Mouse (Mus musculus): ENCODE results near the gene Dock6.
"Not testable (repeated sequence)": the region's sequence is repeated elsewhere in the genome, so short reads cannot be mapped to it uniquely, and the experiment has no call there.

The Dock6 gene

DNA sequence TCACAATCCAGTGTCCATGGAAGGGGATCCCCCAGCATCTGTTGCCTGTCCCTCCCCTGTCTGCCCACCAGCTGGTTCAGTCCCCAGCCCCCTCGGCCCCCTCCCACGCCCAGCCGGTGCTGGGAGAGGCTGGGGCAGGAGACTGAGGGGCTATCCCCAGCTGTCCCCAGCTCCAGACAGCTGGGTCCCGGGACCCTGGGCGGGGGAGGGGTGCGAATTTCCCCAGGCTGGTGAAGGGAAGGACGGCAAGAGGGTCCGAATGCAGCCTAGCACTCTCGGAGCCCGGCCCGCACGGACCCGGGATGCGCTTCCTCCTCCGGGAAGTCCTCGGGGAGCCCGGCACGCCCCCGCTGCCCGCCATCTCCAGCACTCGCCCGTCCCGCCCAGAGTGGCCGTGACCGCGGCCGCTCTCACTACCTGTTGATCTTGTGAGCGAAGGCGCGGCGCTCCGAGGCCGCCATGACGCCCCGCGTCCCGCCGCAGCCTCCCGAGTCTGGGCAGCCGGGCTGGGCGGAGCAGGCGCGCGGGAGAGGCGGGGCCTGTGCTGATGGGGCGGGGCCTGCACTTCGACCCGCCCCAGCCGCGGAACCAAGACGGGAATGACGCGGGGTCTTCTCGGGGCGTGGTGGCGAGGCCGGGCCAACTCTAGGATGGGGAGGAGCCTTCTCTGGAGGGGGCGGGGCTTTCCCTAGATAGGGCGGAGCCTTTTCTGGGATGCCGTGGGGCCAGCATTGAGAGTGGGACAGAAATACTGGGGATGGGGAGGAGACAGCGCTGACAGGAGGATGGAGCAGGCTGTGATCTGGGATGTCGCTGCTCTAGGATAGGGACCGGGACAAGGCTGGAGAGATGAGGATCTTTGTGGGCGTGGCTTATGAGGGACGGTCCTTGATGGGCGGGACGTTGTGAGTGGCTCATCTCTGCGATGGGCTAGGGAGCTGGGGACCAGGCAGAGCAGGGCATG lies at the start of gene Dock6:
Gene Dock6 (minus strand): TSS at position 508 of the 964 bp plus-strand sequence.
- peak; percentile 87 for DNase-seq (ENCODE audit: low spot score)

GRCm38 (mm10) chr9:21901223-21901820 lies 48.9 kb upstream of the Dock6 start:
- peak; percentile 62 for DNase-seq (ENCODE audit: low spot score)

DNA sequence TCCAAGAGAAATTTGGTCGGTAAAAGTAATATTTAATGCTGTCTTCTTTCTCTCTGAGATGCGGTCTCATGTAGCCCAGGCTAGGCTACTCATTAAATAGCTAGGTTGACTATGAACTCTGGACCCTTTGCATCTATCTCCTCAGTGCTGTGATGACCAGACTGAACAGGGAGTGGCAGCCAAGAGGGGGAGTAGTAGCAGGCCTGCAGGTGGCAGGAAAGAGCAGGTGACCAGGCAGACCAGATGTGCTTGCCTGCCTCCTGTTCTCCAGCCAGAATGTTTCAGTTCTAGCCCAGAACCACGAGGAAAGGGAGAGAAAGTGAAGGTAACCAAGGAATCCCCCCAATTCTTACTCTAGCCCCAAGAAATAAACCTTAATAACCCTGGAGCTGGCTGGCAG lies 36.8 kb upstream of the Dock6 start:
- no peak for DNase-seq (ENCODE audit: low spot score)

DNA sequence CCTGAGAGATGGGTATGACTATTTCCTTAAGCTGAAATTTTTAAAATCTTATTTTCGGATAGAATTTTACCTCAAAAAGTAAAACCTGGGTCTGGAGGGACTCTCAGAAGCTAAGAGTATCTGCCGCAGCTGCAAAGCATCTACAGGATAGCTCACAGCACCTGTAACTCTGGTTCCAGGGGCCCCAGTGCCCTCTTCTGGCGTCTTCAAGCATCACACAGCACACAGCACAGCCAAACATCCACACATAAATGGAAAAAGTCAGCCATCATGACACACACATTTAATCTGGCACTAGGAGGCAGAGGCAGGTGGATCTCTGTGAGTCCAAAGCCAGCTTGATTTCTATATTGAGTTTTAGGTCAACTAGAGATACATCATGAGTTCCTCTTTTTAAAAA lies 24.2 kb upstream of the Dock6 start:
- DNase-seq (ENCODE audit: low spot score) = no peak

GRCm38 (mm10) chr9:21872204-21872603 lies 19.8 kb upstream of the Dock6 start:
- no peak for DNase-seq (ENCODE audit: low spot score)

- peak; percentile 43 for DNase-seq (ENCODE audit: low spot score)
Observed at GRCm38 (mm10) chr9:21870879-21871524, 18.6 kb upstream of the Dock6 start.

DNA sequence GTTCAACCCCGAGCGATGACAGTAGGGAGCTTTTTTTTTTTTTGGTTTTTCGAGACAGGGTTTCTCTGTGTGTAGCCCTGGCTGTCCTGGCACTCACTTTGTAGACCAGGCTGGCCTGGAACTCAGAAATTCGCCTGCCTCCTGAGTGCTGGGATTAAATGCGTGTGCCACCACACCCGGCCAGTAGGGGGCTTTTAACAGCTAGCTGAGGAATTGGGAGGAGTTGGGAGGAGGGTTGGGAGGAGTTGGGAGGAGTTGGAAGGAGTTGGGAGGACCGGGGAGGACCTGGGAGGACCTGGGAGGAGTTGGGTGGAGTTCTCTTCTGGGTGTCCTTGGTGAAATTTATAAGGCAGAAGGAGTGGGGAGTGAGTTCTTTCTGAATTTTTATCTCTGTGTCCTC lies 16.9 kb upstream of the Dock6 start:
- DNase-seq (ENCODE audit: low spot score) = peak; percentile 75

GRCm38 (mm10) chr9:21867726-21868125 lies 15.3 kb upstream of the Dock6 start:
- no peak for DNase-seq (ENCODE audit: low spot score)

DNA sequence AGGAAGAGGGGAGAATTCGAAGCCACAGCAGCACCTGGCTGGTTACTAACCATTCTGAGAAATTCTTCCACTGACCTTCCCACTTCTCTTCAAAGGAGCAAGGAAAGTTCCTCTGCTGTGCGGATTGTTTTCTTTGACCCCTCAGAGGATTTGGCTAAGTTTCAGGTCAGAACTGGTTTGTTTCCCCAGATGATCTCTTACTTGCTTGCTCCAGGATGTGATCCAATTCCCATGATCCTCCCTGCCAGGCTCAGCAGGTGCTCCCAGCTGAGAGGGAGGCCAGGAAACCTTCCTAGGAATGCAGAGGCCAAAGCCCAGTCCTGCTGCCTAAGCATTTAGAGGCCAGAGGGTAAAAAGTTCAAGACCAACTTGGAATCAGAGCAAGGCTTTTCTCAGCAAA lies 14.2 kb upstream of the Dock6 start:
- DNase-seq (ENCODE audit: low spot score) = no peak

GRCm38 (mm10) chr9:21865673-21866398 lies 13.4 kb upstream of the Dock6 start:
- no peak for DNase-seq (ENCODE audit: low spot score)

DNA sequence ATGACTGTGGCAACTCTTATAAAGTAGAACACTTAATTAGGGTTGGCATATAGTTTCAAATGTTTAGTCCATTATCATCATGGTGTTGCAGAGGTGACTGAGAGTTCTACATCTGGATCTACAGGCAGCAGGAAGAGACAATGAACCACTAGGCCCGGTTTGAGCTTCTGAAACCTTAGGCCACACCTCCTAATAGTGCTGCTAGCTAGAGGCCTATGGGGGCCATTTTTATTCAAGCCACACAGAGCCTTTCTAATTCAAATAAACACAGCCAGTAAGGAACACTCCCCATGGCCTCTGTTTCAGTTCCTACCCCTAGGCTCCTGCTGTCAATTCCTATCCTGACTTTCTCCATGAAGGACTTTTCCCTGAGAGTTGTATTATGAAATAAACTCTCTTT lies 9.7 kb upstream of the Dock6 start:
- no peak for DNase-seq (ENCODE audit: low spot score)

DNA sequence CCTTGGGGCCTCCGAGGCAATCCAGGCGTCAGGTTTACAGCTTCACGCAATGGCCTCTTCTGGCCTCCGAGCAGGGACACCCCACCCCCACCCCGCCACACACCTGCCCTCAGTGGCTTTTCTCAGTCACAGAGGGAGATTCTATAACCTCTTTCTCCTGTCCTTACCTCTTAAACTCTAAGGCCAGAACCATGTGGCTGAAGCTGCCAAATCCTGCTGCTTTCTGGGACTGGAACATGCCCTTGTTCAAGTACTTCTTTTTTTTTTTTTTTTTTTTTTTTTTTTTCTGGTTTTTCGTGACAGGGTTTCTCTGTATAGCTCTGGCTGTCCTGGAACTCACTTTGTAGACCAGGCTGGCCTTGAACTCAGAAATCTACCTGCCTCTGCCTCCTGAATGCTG lies 7.9 kb upstream of the Dock6 start:
- not testable (repeated sequence) for DNase-seq (ENCODE audit: low spot score)

GRCm38 (mm10) chr9:21859606-21860005 lies 7.2 kb upstream of the Dock6 start:
- DNase-seq (ENCODE audit: low spot score) = no peak

GRCm38 (mm10) chr9:21858084-21858483 lies 5.6 kb upstream of the Dock6 start:
- no peak for DNase-seq (ENCODE audit: low spot score)

DNA sequence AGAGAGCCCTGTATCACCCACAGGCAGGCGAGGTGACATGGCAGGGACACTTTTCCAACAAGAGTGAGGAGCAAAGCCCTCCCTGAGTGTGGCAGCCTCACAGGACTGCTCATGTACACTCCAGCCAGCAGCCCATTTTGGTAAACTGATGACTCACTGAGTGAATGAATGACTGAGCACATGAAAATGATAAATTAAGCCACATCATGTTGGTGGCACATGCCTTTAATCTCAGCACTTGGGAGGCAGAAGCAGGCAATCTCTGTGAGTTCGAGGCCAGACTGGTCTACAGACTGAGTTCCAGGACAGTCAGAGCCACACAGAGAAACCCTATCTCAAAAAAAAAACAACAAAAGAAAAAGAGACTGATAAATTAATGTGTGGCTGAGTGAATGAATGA lies 5.1 kb upstream of the Dock6 start:
- DNase-seq (ENCODE audit: low spot score) = no peak

- peak; percentile 71 for DNase-seq (ENCODE audit: low spot score)
Observed at GRCm38 (mm10) chr9:21854894-21855293, 2.5 kb upstream of the Dock6 start.

GRCm38 (mm10) chr9:21853961-21854360 lies 1.5 kb upstream of the Dock6 start:
- no peak for DNase-seq (ENCODE audit: low spot score)

- DNase-seq (ENCODE audit: low spot score) = no peak
Observed at GRCm38 (mm10) chr9:21851084-21851483, 1.4 kb downstream of the Dock6 start.

DNA sequence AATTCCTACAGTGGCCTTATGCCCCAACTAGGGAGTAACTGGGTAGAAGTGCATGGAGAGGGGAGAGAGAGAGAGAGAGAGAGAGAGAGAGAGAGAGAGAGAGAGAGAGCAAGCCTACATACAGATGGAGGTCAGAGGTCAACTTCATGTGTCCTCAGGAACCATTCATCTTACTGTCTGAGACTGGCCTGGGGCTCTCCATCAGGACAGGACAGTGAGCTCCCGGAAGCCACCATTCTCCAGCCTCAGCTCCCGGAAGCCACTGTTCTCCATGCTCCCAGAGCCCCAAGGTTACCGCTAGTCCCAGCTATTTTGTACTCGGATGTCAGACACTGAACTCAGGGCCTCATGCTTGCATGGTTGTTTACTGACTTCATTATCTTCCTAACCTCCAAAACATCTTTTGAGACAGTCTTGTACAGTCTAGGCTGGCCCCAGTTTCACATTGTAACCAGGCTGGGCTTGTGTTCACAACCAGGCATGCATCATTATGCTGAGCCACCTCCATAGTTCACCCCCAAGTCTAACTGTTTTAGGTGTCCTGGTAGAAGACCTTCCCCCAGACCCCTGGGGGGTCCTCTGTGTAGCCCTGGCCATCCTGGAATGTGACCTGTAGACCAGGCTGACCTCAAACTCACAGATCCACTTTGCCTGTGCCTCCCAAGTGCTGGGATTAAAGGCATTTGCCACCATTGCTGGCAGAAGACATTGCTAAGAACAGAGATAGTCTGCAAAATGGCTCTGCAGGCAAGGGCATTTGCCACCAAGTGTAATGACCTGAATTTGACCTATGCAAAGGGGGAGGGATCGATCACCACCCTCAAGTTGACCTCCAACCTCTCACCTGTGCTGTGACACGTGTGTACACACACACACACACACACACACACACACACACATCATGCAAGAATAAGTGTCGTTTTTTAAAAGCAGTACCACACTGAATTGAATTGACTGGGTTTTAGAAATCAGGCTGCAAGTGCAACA lies 2.5 kb downstream of the Dock6 start:
- no peak for DNase-seq (ENCODE audit: low spot score)

DNA sequence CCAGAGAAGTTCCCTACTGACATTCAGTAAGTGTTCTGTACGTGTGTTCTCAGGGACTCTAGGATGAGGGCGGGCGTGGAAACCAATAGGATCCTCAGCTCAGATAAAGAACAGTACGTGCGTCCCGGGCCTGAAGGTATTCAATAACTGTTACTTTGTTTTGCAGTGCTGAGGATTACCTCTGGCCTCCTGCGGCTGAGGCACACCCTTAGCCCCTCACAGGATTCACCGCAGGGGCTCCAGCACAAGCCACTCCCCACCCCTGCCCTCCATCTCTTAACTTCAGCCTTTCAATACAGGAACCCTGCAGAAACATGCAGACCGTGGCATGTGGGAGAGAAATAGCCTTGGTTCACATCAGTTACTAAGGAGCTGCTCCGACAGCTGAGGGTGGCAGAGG lies 4.5 kb downstream of the Dock6 start:
- DNase-seq (ENCODE audit: low spot score) = no peak

DNA sequence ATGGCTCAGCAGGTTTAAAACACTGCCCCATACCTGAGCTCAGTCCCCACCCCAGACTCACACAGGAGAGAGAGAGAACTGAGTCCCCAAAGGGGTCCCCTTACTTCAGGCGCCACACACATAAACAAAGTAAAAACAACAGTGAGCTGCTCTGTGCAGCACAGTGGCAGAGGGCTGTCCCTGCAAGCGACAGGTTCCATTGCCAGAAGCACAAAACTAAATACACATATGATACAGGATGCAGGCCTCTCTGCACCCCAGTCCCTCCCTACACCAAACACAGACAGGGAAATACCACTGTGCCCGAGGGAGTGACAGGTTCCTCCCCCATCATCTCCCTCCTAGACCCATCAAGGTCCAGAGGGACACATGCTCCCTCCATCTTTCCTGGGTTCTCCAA lies 5.0 kb downstream of the Dock6 start:
- no peak for DNase-seq (ENCODE audit: low spot score)

Measured in urinary bladder, postnatal 14 days (tissue).